Mouse (Mus musculus): ENCODE results near the gene Fbxl3. TPM values are rescaled to one million over a fixed set of nuclear protein-coding genes. Genes with fewer than 3 reads are reported as not detected.

Gene Fbxl3
- polyA plus RNA-seq, 1 experiment from 2014 or later = 24.1 TPM

Other genes with a start within 250 kb of the Fbxl3 start
- gene Kctd12, start 116.9 kb downstream of the Fbxl3 start, polyA plus RNA-seq (2016; fragmentation: Nextera tagmentation; extraction: Ambion mirVana) = 15.8 and 20.9 TPM in 2 replicates
- not detected in 2 replicates for gene Acod1, start 52.6 kb downstream of the Fbxl3 start, polyA plus RNA-seq (2016; fragmentation: Nextera tagmentation; extraction: Ambion mirVana)
- 28.2 and 31.1 TPM in 2 replicates for gene Cln5, start 29.4 kb downstream of the Fbxl3 start, polyA plus RNA-seq (2016; fragmentation: Nextera tagmentation; extraction: Ambion mirVana)
- gene Mycbp2, start 247.2 kb upstream of the Fbxl3 start, polyA plus RNA-seq (2016; fragmentation: Nextera tagmentation; extraction: Ambion mirVana) = 20.2 and 22.7 TPM in 2 replicates